Comparison of ENCODE assay signal across 16 mouse cellular contexts in genomic region chr1:180979484-180980251, GRCm38 (mm10).
DNase-seq lines count a peak whose midpoint lies in the region.
"Had no signal": no experiment of that assay in that cellular context is flagged by ENCODE, and none has a peak within 500 bp of the region (broad histone marks: within the 10 kb centered on the region; RNA-seq: fewer than 3 reads in every experiment).

No protein-coding gene starts in this region.

- DNase-seq in testis, postnatal 10 days (ENCODE audit: low spot score) = peak; percentile 39
- DNase-seq in testis, postnatal 14 days (ENCODE audit: low spot score) = no peak
- DNase-seq in ES-CJ7 (ENCODE audit: low read depth, low spot score) (peak; percentile 91), ZHBTc4 (ENCODE audit: low read depth, low spot score) (peak; percentile 74)
- DNase-seq in cerebellum, postnatal 14 days = no peak
- DNase-seq in right cerebral cortex, postnatal 4 days = no peak
- DNase-seq: adrenal gland, adult 2 months; adrenal gland, postnatal 14 days; cerebellum, adult 11 months; cerebellum, adult 2 months; cerebellum, adult 9-11 months; cerebellum, postnatal 36 days; embryo, embryonic 11 days; gastrocnemius, postnatal 10 days; gastrocnemius, postnatal 36 days; heart, adult 2 months had no signal

Comparison
In these comparisons a context has a peak if more than half of its experiments do, and no peak if none do; other contexts are left out.
1. DNase-seq: peak in testis, postnatal 10 days (single experiment), ES-CJ7 (single experiment) and ZHBTc4 (single experiment); none in testis, postnatal 14 days (single experiment), cerebellum, postnatal 14 days (0 of 2) and right cerebral cortex, postnatal 4 days (single experiment).